Mouse (Mus musculus): ENCODE data around the gene Stxbp1.

DNA sequence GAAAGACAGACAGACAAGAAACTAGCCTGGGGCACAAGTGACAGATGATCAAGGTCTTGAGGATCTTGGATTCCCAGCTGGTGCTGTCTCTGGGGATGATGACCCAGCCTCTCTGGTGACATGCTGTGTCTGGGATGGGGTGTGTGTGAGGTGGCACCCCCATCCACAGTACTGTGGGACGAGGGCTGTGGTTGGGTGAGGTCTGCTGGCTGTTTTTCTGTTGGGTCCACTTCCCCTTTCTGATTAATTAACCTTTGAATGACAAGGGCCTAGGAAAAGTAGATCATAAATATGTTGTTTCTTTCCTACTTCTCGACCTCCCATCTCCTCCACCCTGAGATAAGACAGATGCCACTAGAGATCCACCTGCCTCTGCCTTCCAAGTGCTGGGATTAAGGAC is 47.1 kb upstream of the Stxbp1 start:
- TF ChIP-seq CTCF (IDR thresholded peaks at IDR 0.05; ENCODE audit: low read depth) (no peak), EP300 (optimal IDR thresholded peaks at IDR 0.05) (no peak)
